Mouse (Mus musculus) heart, postnatal 0 days (tissue): ENCODE results near the gene Prickle1.

Experiments used
- CTCF ChIP-seq: IDR thresholded peaks from 2 replicates; pipeline ENCODE4 v1.5.1; 2016; ENCODE audit warnings: antibody characterized with exemption, control low read depth, low read depth
- EP300 ChIP-seq: IDR thresholded peaks from 2 replicates; pipeline ENCODE4 v1.6.1; 2016; ENCODE audit warnings: antibody characterized with exemption, low read depth

- TF ChIP-seq CTCF (no peak), EP300 (no peak)
Observed at GRCm38 (mm10) chr15:93552169-93552568, 43.5 kb downstream of the Prickle1 start.
